Mouse (Mus musculus) heart, embryonic 13.5 days (tissue): ENCODE results near the gene Ppp1r3c. TPM values are rescaled to one million over a fixed set of nuclear protein-coding genes. Genes with fewer than 3 reads are reported as not detected.

Experiments
- ATAC-seq: fragments of 200-750 bp; cut with Nextera tagmentation; 2 replicates; pipeline ENCODE4 v1.8.0; 2017; ENCODE audit warnings: moderate TSS enrichment; ENCODE audit not compliant: insufficient number of reproducible peaks, low FRiP score, low TSS enrichment; ENCODE audit errors: extremely low read depth
- H3K27ac ChIP-seq: fragments of 300-500 bp; sonication (generic); replicated peaks from 2 replicates; pipeline ENCODE4 v1.5.1; 2015; ENCODE audit warnings: moderate library complexity, mild to moderate bottlenecking, inconsistent platforms
- H3K27me3 ChIP-seq: fragments of 300-500 bp; sonication (generic); replicated peaks from 2 replicates; pipeline ENCODE4 v1.6.1; 2015; ENCODE audit warnings: mild to moderate bottlenecking, inconsistent platforms
- H3K36me3 ChIP-seq: fragments of 300-500 bp; sonication (generic); 2 replicates; pipeline ENCODE4 v1.6.1; 2015; ENCODE audit warnings: mild to moderate bottlenecking, inconsistent platforms
- H3K4me1 ChIP-seq: fragments of 300-500 bp; sonication (generic); 2 replicates; pipeline ENCODE4 v1.6.1; 2015; ENCODE audit warnings: inconsistent platforms
- H3K4me2 ChIP-seq: fragments of 300-500 bp; sonication (generic); 2 replicates; pipeline ENCODE4 v1.6.1; 2015; ENCODE audit warnings: inconsistent platforms, mild to moderate bottlenecking, moderate library complexity
- H3K4me3 ChIP-seq: fragments of 300-500 bp; sonication (generic); 2 replicates; pipeline ENCODE4 v1.5.1; 2015; ENCODE audit warnings: moderate library complexity, mild to moderate bottlenecking, inconsistent platforms
- H3K9ac ChIP-seq: fragments of 300-500 bp; sonication (generic); 2 replicates; pipeline ENCODE4 v1.6.1; 2015; ENCODE audit warnings: inconsistent platforms, mild to moderate bottlenecking, moderate library complexity
- H3K9me3 ChIP-seq: fragments of 300-500 bp; sonication (generic); 2 replicates; pipeline ENCODE4 v1.6.1; 2016; ENCODE audit warnings: inconsistent platforms
- WGBS: fragments of 180-500 bp; shearing (Covaris S2); methylation state at CpG from one replicate; pipeline ENCODE4 v1.1.7; 2015; ENCODE audit warnings: mixed read lengths; 5-methylcytosine and 5-hydroxymethylcytosine counted together
- polyA plus RNA-seq: library from polyadenylated mRNA; unstranded; fragments of >200 nt; fragmentation: Nextera tagmentation; extraction: Ambion mirVana; gene quantifications from 2 replicates; pipeline ENCODE4 v1.2.1, GENCODE M21; 2015

Ppp1r3c gene
- polyA plus RNA-seq = 49.2 and 64.7 TPM in 2 replicates

DNA sequence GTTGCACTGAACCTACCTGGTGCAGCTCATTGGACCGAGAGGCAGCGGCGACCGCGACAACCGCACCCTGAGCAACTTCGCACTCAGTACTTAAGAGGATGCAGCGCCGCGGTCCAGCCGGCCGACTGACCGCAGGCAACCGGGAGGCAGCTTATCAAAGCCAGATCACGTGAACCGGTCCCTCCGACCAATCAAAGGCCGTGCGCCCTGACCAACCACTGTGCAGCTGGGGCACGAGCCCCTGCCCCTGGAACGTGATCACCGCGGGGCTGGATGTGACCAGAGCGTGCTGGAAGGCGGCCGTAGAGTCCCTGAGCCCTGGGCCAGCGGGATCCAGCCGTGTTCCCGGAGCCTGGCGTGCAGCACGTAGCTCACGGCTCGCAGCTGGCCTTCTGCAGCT, at the start of gene Ppp1r3c:
Gene Ppp1r3c, minus strand, starts transcription at position 117 of the 400 bp plus-strand sequence.
- Histone ChIP-seq H3K27me3 (no peaks in the 10 kb centered on the region), H3K27ac (peak within 1 kb of the TSS; percentile 97), H3K4me1 (peaks cover 45% of the 10 kb centered on the region), H3K9me3 (0 out of 2 replicates have a peak, but pooled peaks cover 4% of the 10 kb centered on the region), H3K9ac (peak within 1 kb of the TSS; percentile 94), H3K4me2 (peak within 1 kb of the TSS; percentile 72), H3K4me3 (peak within 1 kb of the TSS; percentile 74), H3K36me3 (peaks cover 29% of the 10 kb centered on the region)
- peak; percentile 98 for ATAC-seq
- WGBS = under 1% methylated on average over 33 of the region's 33 CpGs

DNA sequence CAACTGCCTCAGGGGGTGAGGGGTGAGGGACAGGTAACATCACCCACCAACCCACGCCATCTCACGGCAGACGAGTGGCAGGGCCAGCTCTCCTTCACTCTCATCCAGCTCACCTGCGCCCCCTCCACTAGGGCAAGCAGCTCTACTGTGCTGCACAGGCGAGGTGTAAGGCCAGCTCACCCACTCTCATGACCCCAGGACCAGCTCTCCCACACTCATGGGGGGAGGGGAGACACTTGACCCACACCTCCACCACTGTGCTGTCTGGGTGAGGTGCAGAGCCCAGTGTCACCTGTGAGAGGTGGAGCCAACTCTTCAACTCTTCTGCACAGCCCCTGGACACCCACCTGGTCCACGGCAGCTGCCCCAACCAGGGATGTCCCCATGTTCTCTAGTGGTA, 46.7 kb upstream of the Ppp1r3c start:
- Histone ChIP-seq H3K4me2 (no peak overlapping the region), H3K9ac (no peak overlapping the region), H3K27ac (no peak overlapping the region), H3K4me1 (no peaks in the 10 kb centered on the region), H3K9me3 (no peaks in the 10 kb centered on the region), H3K27me3 (no peaks in the 10 kb centered on the region), H3K36me3 (no peaks in the 10 kb centered on the region), H3K4me3 (no peak overlapping the region)
- 90% methylated on average over 6 of the region's 6 CpGs for WGBS
- ATAC-seq = no peak

DNA sequence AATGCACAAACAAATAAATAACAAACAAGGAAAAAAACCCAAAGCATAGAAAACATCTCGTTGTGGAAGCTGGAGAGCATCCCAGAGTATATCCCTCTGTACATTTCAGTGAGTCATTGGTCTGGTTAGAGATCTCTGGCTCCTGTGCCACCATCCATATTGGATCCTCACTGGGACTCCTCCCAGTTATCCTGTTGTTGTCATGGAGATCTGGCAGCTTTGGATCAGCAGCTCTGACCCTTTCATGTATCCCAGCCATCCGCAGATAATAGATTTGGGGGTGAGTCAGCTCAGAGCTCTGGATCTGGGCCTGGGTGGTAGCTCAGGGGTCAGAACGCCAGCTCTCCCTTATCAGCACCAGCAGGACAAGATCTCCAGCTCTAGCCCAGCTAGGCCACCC, 46.1 kb upstream of the Ppp1r3c start:
- Histone ChIP-seq H3K9ac (no peak overlapping the region), H3K36me3 (no peaks in the 10 kb centered on the region), H3K27ac (no peak overlapping the region), H3K9me3 (no peaks in the 10 kb centered on the region), H3K4me1 (no peaks in the 10 kb centered on the region), H3K4me3 (no peak overlapping the region), H3K27me3 (no peaks in the 10 kb centered on the region), H3K4me2 (no peak overlapping the region)
- 58% methylated on average over 3 of the region's 3 CpGs for WGBS
- ATAC-seq = no peak

DNA sequence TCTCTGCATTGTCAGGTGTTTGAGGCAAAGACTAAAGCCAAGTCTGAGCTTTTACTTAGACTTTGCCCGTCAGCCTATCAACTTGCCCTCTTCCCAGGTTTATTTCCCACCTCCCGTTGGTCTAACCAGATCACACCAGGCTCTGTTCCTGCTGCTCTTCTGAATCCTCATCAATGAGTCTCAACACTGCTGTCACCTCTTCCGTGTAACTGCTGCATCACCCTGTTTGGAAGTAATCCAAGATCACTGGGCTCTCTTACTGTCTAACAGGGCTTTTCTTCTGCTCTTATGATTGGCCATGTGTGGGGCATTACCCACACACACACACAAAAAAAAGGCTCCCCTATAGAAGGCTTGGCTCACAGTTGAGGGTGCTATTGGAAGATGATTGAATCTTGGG, 45.5 kb upstream of the Ppp1r3c start:
- Histone ChIP-seq H3K9ac (no peak overlapping the region), H3K27me3 (no peaks in the 10 kb centered on the region), H3K4me3 (no peak overlapping the region), H3K27ac (no peak overlapping the region), H3K9me3 (no peaks in the 10 kb centered on the region), H3K4me1 (no peaks in the 10 kb centered on the region), H3K4me2 (no peak overlapping the region), H3K36me3 (no peaks in the 10 kb centered on the region)
- WGBS = 66% methylated on average over 3 of the region's 3 CpGs
- ATAC-seq = no peak

DNA sequence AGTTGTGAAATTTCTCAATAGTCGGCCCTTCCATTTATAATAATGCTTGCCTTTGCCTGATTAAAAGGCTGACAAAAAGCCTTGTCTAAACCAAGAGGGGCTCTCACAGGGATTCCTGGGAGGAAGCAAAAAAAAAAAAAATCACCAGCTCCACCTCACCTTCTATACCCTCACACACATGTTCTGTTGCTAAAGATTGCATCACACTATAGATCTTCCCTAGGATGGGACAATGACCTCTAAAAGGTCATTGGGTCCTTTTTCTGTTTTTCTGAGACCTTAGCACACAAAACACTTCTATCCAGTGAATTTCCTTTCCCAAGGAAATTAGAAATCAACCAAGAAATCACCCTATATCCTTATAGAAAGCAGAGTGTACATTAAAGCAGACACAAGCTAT, 43.9 kb upstream of the Ppp1r3c start:
- no peak overlapping the region for H3K4me2 ChIP-seq
- no peak overlapping the region for H3K4me3 ChIP-seq
- WGBS = 76% methylated on average over 1 of the region's 1 CpGs
- no peaks in the 10 kb centered on the region for H3K4me1 ChIP-seq
- no peak overlapping the region for H3K27ac ChIP-seq
- no peaks in the 10 kb centered on the region for H3K27me3 ChIP-seq
- H3K9ac ChIP-seq = no peak overlapping the region
- no peak for ATAC-seq
- no peaks in the 10 kb centered on the region for H3K9me3 ChIP-seq
- H3K36me3 ChIP-seq = no peaks in the 10 kb centered on the region

DNA sequence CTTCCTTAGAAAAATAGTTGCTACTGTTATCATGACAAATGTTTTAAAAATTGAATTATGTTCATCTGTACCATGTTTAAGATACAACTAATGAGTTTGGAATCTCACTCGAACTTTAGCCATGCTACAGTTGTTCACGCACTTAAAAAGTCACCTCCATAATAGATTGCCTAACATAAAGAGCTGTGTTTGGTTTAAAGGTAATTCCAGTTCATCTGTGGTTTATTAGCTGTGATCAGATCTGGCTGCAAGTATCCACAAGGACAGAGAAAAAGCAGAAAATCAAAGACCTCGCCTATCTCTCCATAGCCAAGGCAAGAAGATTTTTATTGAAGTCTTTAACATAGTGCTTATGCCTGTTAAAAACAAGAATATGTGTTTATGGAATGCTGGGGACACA, 43.3 kb upstream of the Ppp1r3c start:
- Histone ChIP-seq H3K9ac (no peak overlapping the region), H3K27me3 (no peaks in the 10 kb centered on the region), H3K9me3 (no peaks in the 10 kb centered on the region), H3K4me2 (no peak overlapping the region), H3K36me3 (no peaks in the 10 kb centered on the region), H3K4me1 (no peaks in the 10 kb centered on the region), H3K4me3 (no peak overlapping the region), H3K27ac (no peak overlapping the region)
- no peak for ATAC-seq
- 77% methylated on average over 3 of the region's 3 CpGs for WGBS

DNA sequence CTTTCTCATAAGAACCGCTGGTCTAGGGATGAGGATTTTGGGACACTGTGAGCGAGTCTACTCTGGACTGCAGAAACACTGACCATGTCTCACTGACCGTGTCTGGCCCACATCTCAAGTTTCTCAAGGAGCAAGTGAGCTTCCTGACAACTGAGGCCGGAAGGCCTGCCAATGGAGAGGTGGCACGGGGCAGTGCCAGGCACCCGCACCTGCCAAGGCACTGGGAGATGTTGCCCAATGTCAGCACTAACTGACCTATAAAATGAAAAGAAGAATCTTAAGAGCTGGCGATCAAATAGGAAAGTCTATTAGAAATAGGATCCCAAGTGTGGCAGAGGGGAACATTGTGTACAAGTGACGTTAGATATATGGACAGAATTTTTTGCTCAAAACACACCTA, 39.1 kb upstream of the Ppp1r3c start:
- Histone ChIP-seq H3K27me3 (no peaks in the 10 kb centered on the region), H3K4me1 (no peaks in the 10 kb centered on the region), H3K4me3 (no peak overlapping the region), H3K9me3 (no peaks in the 10 kb centered on the region), H3K27ac (no peak overlapping the region), H3K9ac (no peak overlapping the region), H3K4me2 (no peak overlapping the region), H3K36me3 (no peaks in the 10 kb centered on the region)
- 83% methylated on average over 8 of the region's 8 CpGs for WGBS
- ATAC-seq = no peak

DNA sequence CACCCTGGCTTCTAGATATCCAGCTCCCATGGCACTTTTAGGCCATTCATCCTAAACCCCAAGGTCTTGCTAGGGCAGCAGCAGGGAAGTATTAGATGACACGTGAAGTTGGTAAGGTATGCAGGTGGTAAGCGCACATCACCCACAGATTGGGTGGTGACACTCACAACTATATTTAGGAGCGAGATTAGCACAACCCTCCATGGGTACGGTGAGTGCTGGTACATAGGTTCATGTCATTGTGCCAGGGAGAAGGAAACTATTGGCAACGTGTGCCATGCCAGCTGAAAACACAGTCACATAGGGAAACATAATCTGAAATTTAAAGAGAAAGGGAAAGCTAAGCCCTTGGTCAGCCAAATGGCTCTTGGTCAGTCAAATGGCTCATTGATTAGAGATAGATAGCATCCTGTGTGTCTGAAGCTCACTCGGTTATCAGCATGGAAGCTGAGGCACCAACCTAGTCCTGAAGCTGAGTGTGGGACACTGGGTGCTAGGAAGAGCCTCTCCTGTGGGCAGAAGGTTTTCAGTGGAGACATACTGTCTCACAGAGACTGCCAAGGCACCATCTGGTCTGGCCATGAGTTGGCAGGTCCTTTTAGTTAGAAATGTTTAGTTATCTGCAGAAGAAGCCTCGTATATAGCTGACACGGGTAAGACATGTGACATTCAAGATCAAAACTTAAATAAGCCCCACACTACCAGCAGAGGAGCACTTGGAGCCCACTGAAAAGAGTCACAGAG, 37.4 kb upstream of the Ppp1r3c start:
- H3K4me2 ChIP-seq = no peak overlapping the region
- no peaks in the 10 kb centered on the region for H3K4me1 ChIP-seq
- no peak overlapping the region for H3K4me3 ChIP-seq
- ATAC-seq = no peak
- H3K36me3 ChIP-seq = no peaks in the 10 kb centered on the region
- no peak overlapping the region for H3K9ac ChIP-seq
- 73% methylated on average over 8 of the region's 8 CpGs for WGBS
- H3K27me3 ChIP-seq = no peaks in the 10 kb centered on the region
- H3K27ac ChIP-seq = no peak overlapping the region
- no peaks in the 10 kb centered on the region for H3K9me3 ChIP-seq

DNA sequence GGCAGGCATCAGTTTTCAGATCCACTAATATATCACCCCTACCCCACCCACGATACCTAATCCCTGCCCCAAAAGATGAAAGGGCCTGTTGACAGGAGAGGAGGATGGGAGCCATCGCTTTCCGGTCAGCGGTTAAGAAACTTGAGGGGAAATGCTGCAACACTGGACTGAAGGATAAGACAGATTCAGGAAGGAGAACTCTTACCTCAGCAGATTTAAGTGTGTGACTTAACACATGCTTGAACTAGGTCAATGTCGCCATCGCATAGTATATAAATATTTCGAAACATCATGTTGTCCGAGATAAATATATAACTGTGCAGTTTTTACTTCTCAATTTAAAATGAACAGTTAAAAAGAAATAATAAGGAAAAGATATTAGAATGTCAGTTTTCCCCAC, 31.6 kb upstream of the Ppp1r3c start:
- Histone ChIP-seq H3K9me3 (no peaks in the 10 kb centered on the region), H3K4me1 (peaks cover 9% of the 10 kb centered on the region; the same call in 1 of the 2 replicates), H3K27me3 (no peaks in the 10 kb centered on the region), H3K4me2 (no peak overlapping the region), H3K27ac (no peak overlapping the region), H3K36me3 (no peaks in the 10 kb centered on the region), H3K4me3 (no peak overlapping the region), H3K9ac (no peak overlapping the region)
- 59% methylated on average over 8 of the region's 8 CpGs for WGBS
- ATAC-seq = no peak

DNA sequence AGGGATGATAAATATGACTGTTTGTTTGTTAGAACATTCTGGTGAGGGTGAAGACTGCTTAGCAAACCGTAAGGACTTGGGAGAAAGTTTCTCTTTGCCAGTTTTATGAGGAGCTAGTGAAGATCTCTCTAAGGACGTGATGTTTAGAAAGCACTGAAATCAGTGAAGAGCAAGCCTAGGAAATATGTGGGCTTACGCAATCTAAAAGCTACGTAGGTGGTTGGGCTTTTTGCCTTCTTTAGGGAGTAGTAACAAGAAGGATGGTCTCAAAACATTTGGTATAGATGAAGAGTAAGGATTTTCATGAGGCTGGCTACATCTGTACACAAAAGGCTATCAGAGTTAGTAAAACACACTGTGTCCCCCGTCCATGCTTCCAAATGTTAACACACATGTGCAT, 28.0 kb upstream of the Ppp1r3c start:
- Histone ChIP-seq H3K27ac (no peak overlapping the region), H3K4me3 (no peak overlapping the region), H3K36me3 (no peaks in the 10 kb centered on the region), H3K4me2 (no peak overlapping the region), H3K4me1 (peaks cover 9% of the 10 kb centered on the region; the same call in 1 of the 2 replicates), H3K9me3 (no peaks in the 10 kb centered on the region), H3K9ac (no peak overlapping the region), H3K27me3 (no peaks in the 10 kb centered on the region)
- no peak for ATAC-seq
- WGBS = 81% methylated on average over 5 of the region's 5 CpGs

DNA sequence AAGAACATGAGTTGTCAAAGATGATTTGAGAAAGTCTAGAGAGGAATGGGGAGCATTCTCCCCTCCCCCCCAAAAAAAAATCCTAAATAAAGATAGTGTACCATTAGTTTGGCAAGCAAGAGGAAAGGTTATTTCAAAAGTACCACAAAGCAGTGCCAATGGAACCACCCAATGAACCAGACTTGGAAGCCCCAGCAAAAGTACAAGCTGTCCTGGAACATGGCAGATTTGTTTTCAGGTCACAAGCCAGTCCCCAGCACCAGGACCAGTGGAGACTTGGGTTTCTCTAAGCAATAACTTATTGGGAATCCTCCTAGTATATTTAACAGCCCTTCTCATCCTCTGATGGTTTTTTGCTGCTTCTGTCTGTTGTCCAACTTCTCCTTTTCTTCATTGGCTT, 12.5 kb upstream of the Ppp1r3c start:
- Histone ChIP-seq H3K4me3 (no peak overlapping the region), H3K27me3 (no peaks in the 10 kb centered on the region), H3K4me1 (no peaks in the 10 kb centered on the region), H3K36me3 (no peaks in the 10 kb centered on the region), H3K4me2 (no peak overlapping the region), H3K9ac (no peak overlapping the region), H3K27ac (no peak overlapping the region), H3K9me3 (no peaks in the 10 kb centered on the region)
- no peak for ATAC-seq

DNA sequence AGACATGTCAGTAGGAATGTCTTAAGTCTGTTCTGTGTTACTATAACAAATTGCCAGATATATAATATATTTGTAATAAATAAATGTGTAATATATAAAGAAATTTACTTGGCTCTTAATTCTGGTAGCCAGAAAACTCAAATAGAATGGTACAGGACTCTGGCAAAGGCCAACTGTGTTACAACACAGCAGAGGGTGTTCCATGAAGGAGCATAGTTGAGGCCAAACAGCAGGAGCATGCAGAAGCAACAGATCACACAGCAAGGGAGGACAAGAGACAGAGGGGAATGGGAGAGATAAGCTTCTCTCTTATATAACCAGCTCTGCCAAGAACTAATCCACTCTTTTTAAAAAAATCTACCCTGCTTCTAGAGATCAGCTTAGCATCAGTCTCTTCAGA, 5.9 kb upstream of the Ppp1r3c start:
- peaks cover 11% of the 10 kb centered on the region for H3K4me1 ChIP-seq
- no peak overlapping the region for H3K4me3 ChIP-seq
- no peak overlapping the region for H3K4me2 ChIP-seq
- no peak overlapping the region for H3K9ac ChIP-seq
- no peaks in the 10 kb centered on the region for H3K27me3 ChIP-seq
- 0 out of 2 replicates have a peak, but pooled peaks cover 4% of the 10 kb centered on the region for H3K9me3 ChIP-seq
- no peak for ATAC-seq
- H3K36me3 ChIP-seq = no peaks in the 10 kb centered on the region
- no peak overlapping the region for H3K27ac ChIP-seq
